ENCODE assay signal across 10 mouse cellular contexts in the genomic region with DNA sequence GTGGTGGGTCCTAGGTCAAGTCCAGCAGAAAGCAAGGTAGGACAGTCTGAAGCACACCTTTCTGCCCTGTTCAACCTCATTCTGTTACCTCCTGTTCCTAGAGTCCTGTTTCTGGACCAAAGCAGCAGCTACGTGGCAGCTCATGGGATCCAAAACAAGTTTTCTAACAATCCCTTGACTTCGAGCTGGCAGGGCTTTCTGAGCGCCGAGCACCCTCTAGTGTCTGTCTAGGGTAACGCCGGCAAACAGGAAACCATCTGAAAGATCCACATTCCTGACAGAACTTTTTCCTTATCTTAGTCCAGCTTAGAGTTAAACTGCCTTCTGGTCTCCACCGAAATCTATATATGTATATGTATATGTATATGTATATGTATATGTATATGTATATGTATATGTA. TPM values are rescaled to one million over a fixed set of nuclear protein-coding genes. Genes with fewer than 3 reads are reported as not detected.
DNase-seq lines count a peak whose midpoint lies in the region; ATAC-seq and TF ChIP-seq lines count a peak whose summit lies in the region.
"Had no signal": no experiment of that assay in that cellular context is flagged by ENCODE, and none has a peak within 500 bp of the region (broad histone marks: within the 10 kb centered on the region; RNA-seq: fewer than 3 reads in every experiment).

No protein-coding gene starts in this region.

- ATAC-seq in cerebellum, adult (ENCODE audit: insufficient number of reproducible peaks, low FRiP score, low TSS enrichment) = no peak

- H3K27ac ChIP-seq in layer of hippocampus, adult 2 months = no peak overlapping the region
- H3K27ac ChIP-seq: heart, embryonic 15.5 days had no signal

- H3K4me3 ChIP-seq in layer of hippocampus, adult 2 months = no peak overlapping the region
- H3K4me3 ChIP-seq: heart, embryonic 15.5 days had no signal

- peak; percentile 8 for DNase-seq in cerebellum, adult 11 months
- DNase-seq in layer of hippocampus, adult 2 months (ENCODE audit: low spot score in 2 of 2) = peak; percentile 20 to 63
- no peak for DNase-seq in layer of hippocampus, adult 9-11 months
- peak; percentile 24 for DNase-seq in Muller cell, postnatal 12 days (ENCODE audit: inconsistent ontology term)
- DNase-seq in embryo, embryonic 10 days (ENCODE audit: low spot score) = peak; percentile 76
- DNase-seq in left cerebral cortex, postnatal 10 days (ENCODE audit: extremely low spot score in 1 of 2, low spot score in 2 of 2) = peak; percentile 9 to 36
- DNase-seq in retina, postnatal 7 days (ENCODE audit: low read depth, low spot score) = peak; percentile 31

- TF ChIP-seq CTCF in layer of hippocampus, adult 2 months (conservative IDR thresholded peaks at IDR 0.05) = peak; percentile 85

- intact Hi-C loops in left cerebral cortex, postnatal 10 days (cut with DNase I) = loop anchor here (2.0 kb wide), 1 partner anchor 95 kb away; no protein-coding TSS in a partner anchor

RNA-seq across cellular contexts. Expression of a gene that starts 31.0 kb away (rescaled TPM):
- not detected for total RNA-seq in layer of hippocampus, adult 2 months (2021)
- total RNA-seq in left cerebral cortex, postnatal 10 days (2021) = not detected
- total RNA-seq: neutrophil, adult 5-6 weeks had no signal

RNA-seq across cellular contexts. Expression of a gene that starts 41.5 kb away (rescaled TPM):
- not detected for total RNA-seq in layer of hippocampus, adult 2 months (2021)
- not detected for total RNA-seq in left cerebral cortex, postnatal 10 days (2021)
- total RNA-seq: neutrophil, adult 5-6 weeks had no signal

RNA-seq across cellular contexts. Expression of a gene that starts 46.1 kb away (rescaled TPM):
- not detected for total RNA-seq in layer of hippocampus, adult 2 months (2021)
- not detected for total RNA-seq in left cerebral cortex, postnatal 10 days (2021)
- total RNA-seq: neutrophil, adult 5-6 weeks had no signal

RNA-seq across cellular contexts. Expression of a gene that starts 46.2 kb away (rescaled TPM):
- not detected for total RNA-seq in layer of hippocampus, adult 2 months (2021)
- total RNA-seq in left cerebral cortex, postnatal 10 days (2021) = not detected
- total RNA-seq: neutrophil, adult 5-6 weeks had no signal

RNA-seq across cellular contexts. Expression of a gene that starts 52.1 kb away (rescaled TPM):
- total RNA-seq in layer of hippocampus, adult 2 months (2021) = not detected
- not detected for total RNA-seq in left cerebral cortex, postnatal 10 days (2021)
- total RNA-seq: neutrophil, adult 5-6 weeks had no signal
